Mouse (Mus musculus) midbrain, postnatal 0 days (tissue): ENCODE measurements at regions not wholly inside any gene's neighbourhood (a gene's known extent, or its start where the extent isn't known, plus 50 kb on each side); places are given as distances from the start of the nearest gene placed in this dataset.

Source experiments
- ATAC-seq: fragments of 200-750 bp; cut with Nextera tagmentation; 2 replicates; pipeline ENCODE4 v1.8.0; 2017; ENCODE audit warnings: moderate number of reproducible peaks, mild to moderate bottlenecking, moderate TSS enrichment, moderate library complexity; ENCODE audit not compliant: low FRiP score
- DNase-seq: peaks from one replicate; pipeline ENCODE4 v3.0.0-alpha.2; 2015; ENCODE audit warnings: low spot score
- H3K27ac ChIP-seq: fragments of 300-500 bp; sonication (generic); 2 replicates; pipeline ENCODE4 v1.5.1; 2014; ENCODE audit warnings: low read depth, mild to moderate bottlenecking, low read length, mixed read lengths
- H3K27me3 ChIP-seq: fragments of 300-500 bp; sonication (generic); 2 replicates; pipeline ENCODE4 v1.6.1; 2014; ENCODE audit warnings: low read length, control low read depth, mixed read lengths; ENCODE audit not compliant: insufficient read depth
- H3K36me3 ChIP-seq: fragments of 300-500 bp; sonication (generic); 2 replicates; pipeline ENCODE4 v1.6.1; 2014; ENCODE audit warnings: low read length, control low read depth, mixed read lengths; ENCODE audit not compliant: insufficient read depth
- H3K4me1 ChIP-seq: fragments of 300-500 bp; sonication (generic); 2 replicates; pipeline ENCODE4 v1.6.1; 2014; ENCODE audit warnings: mild to moderate bottlenecking, control low read depth, antibody characterized with exemption, low read length, mixed read lengths; ENCODE audit not compliant: insufficient read depth
- H3K4me2 ChIP-seq: fragments of 300-500 bp; sonication (generic); 2 replicates; pipeline ENCODE4 v1.6.1; 2014; ENCODE audit warnings: low read depth, mild to moderate bottlenecking, low read length, mixed read lengths; ENCODE audit not compliant: poor library complexity, severe bottlenecking
- H3K4me3 ChIP-seq: fragments of 300-500 bp; sonication (generic); 2 replicates; pipeline ENCODE4 v1.5.1; 2014; ENCODE audit warnings: low read depth, mild to moderate bottlenecking, low read length, moderate library complexity
- H3K9ac ChIP-seq: fragments of 300-500 bp; sonication (generic); replicated peaks from 2 replicates; pipeline ENCODE4 v1.6.1; 2014; ENCODE audit warnings: mild to moderate bottlenecking, low read length, moderate library complexity, mixed read lengths; ENCODE audit not compliant: poor library complexity, severe bottlenecking
- H3K9me3 ChIP-seq: fragments of 300-500 bp; sonication (generic); 2 replicates; pipeline ENCODE4 v1.6.1; 2016; ENCODE audit warnings: low read length, control low read depth
- CTCF ChIP-seq: IDR thresholded peaks from 2 replicates; pipeline ENCODE4 v1.5.1; 2016; ENCODE audit warnings: antibody characterized with exemption, mild to moderate bottlenecking
- WGBS: fragments of 180-500 bp; shearing (Covaris S2); extraction: QIAGEN DNeasy Blood & Tissue Kit; methylation state at CpG from one replicate; pipeline ENCODE4 v1.1.7; 2014; 5-methylcytosine and 5-hydroxymethylcytosine counted together

DNA sequence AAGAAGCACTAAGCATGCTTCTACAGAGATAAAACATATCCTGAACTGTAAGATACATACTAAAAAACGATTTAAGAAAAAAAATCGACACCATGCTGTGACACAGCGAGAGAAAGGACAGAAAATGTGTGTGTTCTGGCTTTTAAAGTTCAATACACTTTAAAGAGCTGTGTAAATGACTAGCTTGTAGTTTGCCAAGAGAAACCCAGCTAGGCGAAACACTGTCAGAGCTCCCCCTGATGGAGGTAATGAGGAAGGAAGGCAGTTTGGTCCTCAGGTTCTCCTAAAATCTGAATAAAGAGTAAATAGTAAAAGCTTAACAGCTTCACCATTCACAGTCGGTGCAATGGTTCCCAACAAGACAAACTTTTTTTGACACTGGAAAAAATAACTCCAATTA lies 67.1 kb upstream of the Gabrg2 start:
- 6% methylated on average over 5 of the region's 5 CpGs for WGBS
- H3K4me3 ChIP-seq: no peak overlapping the region
- no peaks in the 10 kb centered on the region for H3K9me3 ChIP-seq
- no peaks in the 10 kb centered on the region for H3K4me1 ChIP-seq
- H3K27ac ChIP-seq: no peak overlapping the region
- peak; percentile 77 for TF ChIP-seq CTCF
- H3K4me2 ChIP-seq: no peak overlapping the region
- ATAC-seq: no peak
- H3K27me3 ChIP-seq: no peaks in the 10 kb centered on the region
- no peaks in the 10 kb centered on the region for H3K36me3 ChIP-seq
- peak; percentile 68 for DNase-seq
- no peak overlapping the region for H3K9ac ChIP-seq

DNA sequence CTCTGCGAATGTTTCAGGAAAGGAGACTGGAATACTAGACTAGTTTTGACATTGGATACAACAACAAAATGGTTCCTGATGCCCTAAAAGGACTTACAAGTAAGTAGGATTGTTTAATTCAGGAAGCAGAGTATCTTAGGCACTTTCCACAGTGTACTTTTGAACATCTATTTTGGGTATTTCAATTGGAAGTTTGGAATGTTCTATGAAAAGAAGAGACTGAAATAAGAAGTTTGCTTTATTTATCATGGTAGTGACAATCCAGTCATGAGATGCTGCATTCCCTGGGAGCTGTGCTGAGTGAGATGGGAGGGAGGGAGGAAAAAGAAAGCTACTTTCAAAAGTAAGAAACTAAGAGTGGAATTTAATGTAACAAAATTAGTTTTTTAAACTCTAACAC lies 50.9 kb upstream of the Gabrg2 start:
- WGBS: 80% methylated on average over 1 of the region's 1 CpGs

More for the DNA sequence above, 50.9 kb upstream of the Gabrg2 start:
- H3K4me3 ChIP-seq: no peak overlapping the region
- no peak for TF ChIP-seq CTCF
- H3K27ac ChIP-seq: no peak overlapping the region
- H3K36me3 ChIP-seq: no peaks in the 10 kb centered on the region
- DNase-seq: no peak
- H3K9me3 ChIP-seq: no peaks in the 10 kb centered on the region
- H3K4me1 ChIP-seq: no peaks in the 10 kb centered on the region
- no peaks in the 10 kb centered on the region for H3K27me3 ChIP-seq
- no peak overlapping the region for H3K4me2 ChIP-seq
- no peak overlapping the region for H3K9ac ChIP-seq
- no peak for ATAC-seq
